In genomic region chr11:79306996-79307395, GRCm38 (mm10) we compare ENCODE assay signal across 8 mouse cellular contexts. TPM values are rescaled to one million over a fixed set of nuclear protein-coding genes. Genes with fewer than 3 reads are reported as not detected.
DNase-seq lines count a peak whose midpoint lies in the region; ATAC-seq and TF ChIP-seq lines count a peak whose summit lies in the region.

No protein-coding gene starts in this region.

- TF ChIP-seq CTCF in hindbrain, postnatal 0 days (IDR thresholded peaks at IDR 0.05; ENCODE audit: low read depth): no peak
- TF ChIP-seq CTCF in small intestine, adult 2 months (IDR thresholded peaks at IDR 0.05; ENCODE audit: extremely low read depth, insufficient read length, insufficient replicate concordance, low read depth, low read length): no peak

- H3K27me3 ChIP-seq in kidney, embryonic 16.5 days (ENCODE audit: insufficient read depth, low read length): no peaks in the 10 kb centered on the region; the same call in 1 of the 2 replicates
- no peaks in the 10 kb centered on the region for H3K27me3 ChIP-seq in forebrain, embryonic 14.5 days (replicated peaks; ENCODE audit: control insufficient read depth, insufficient read depth, low read length)
- H3K27me3 ChIP-seq in hindbrain, postnatal 0 days (ENCODE audit: insufficient read depth, low read length): no peaks in the 10 kb centered on the region
- H3K27me3 ChIP-seq in small intestine, adult 2 months (ENCODE audit: control insufficient read depth, insufficient read depth, low read length): no peaks in the 10 kb centered on the region

- H3K36me3 ChIP-seq in kidney, embryonic 16.5 days (ENCODE audit: insufficient read depth, low read length): no peaks in the 10 kb centered on the region
- H3K36me3 ChIP-seq in forebrain, embryonic 14.5 days (ENCODE audit: control insufficient read depth, insufficient read depth, low read length): no peaks in the 10 kb centered on the region
- no peaks in the 10 kb centered on the region for H3K36me3 ChIP-seq in hindbrain, postnatal 0 days (ENCODE audit: insufficient read depth, low read length)
- no peaks in the 10 kb centered on the region for H3K36me3 ChIP-seq in small intestine, adult 2 months (ENCODE audit: control insufficient read depth, insufficient read depth, low read length)

- peak overlapping the region; percentile 83 for H3K27ac ChIP-seq in kidney, embryonic 16.5 days (ENCODE audit: low read length)
- no peak overlapping the region; the same call in 1 of the 2 replicates for H3K27ac ChIP-seq in forebrain, embryonic 14.5 days (ENCODE audit: low read depth, low read length)
- peak overlapping the region; percentile 65 for H3K27ac ChIP-seq in hindbrain, postnatal 0 days
- H3K27ac ChIP-seq in small intestine, adult 2 months (ENCODE audit: insufficient read depth, low read depth, low read length): peak overlapping the region; percentile 25

- H3K4me1 ChIP-seq in kidney, embryonic 16.5 days (ENCODE audit: insufficient read depth, low read length): peaks cover 32% of the 10 kb centered on the region
- H3K4me1 ChIP-seq in forebrain, embryonic 14.5 days (ENCODE audit: control insufficient read depth, insufficient read depth, low read length): peaks cover 12% of the 10 kb centered on the region
- no peaks in the 10 kb centered on the region for H3K4me1 ChIP-seq in hindbrain, postnatal 0 days (ENCODE audit: insufficient read depth, low read length)
- peaks cover 14% of the 10 kb centered on the region for H3K4me1 ChIP-seq in small intestine, adult 2 months (ENCODE audit: control insufficient read depth, insufficient read depth, insufficient read length, low read length)

- H3K9ac ChIP-seq in kidney, embryonic 16.5 days (replicated peaks; ENCODE audit: low read length): peak overlapping the region; percentile 39
- H3K9ac ChIP-seq in forebrain, embryonic 14.5 days (ENCODE audit: low read length): no peak overlapping the region
- H3K9ac ChIP-seq in hindbrain, postnatal 0 days (replicated peaks; ENCODE audit: low read length): no peak overlapping the region

- no peak overlapping the region for H3K4me2 ChIP-seq in kidney, embryonic 16.5 days (replicated peaks; ENCODE audit: low read depth, low read length)
- H3K4me2 ChIP-seq in forebrain, embryonic 14.5 days (ENCODE audit: low read length): peak overlapping the region; percentile 21; the same call in 1 of the 2 replicates
- H3K4me2 ChIP-seq in hindbrain, postnatal 0 days (ENCODE audit: low read depth, low read length): no peak overlapping the region

- no peak overlapping the region for H3K4me3 ChIP-seq in kidney, embryonic 16.5 days (ENCODE audit: low read length)
- H3K4me3 ChIP-seq in forebrain, embryonic 14.5 days (ENCODE audit: low read depth, low read length): no peak overlapping the region
- H3K4me3 ChIP-seq in hindbrain, postnatal 0 days (ENCODE audit: low read length): no peak overlapping the region
- no peak overlapping the region for H3K4me3 ChIP-seq in small intestine, adult 2 months (ENCODE audit: low read depth, low read length)

- no peak for DNase-seq in kidney, adult 11 months
- peak; percentile 40 to 46 for DNase-seq in adrenal gland, adult 18-20 months (ENCODE audit: low spot score in 2 of 2)
- DNase-seq in forebrain, embryonic 14.5 days (ENCODE audit: low spot score): peak; percentile 45
- peak; percentile 9 for DNase-seq in hindbrain, postnatal 0 days (ENCODE audit: low spot score)
- peak; percentile 65 for DNase-seq in lung, postnatal 10 days
- DNase-seq in adipocyte (ENCODE audit: low spot score): no peak

- no peak for TF ChIP-seq POLR2A in small intestine, adult 2 months (IDR thresholded peaks at IDR 0.05; ENCODE audit: low read depth, low read length)

- H3K9me3 ChIP-seq in kidney, embryonic 16.5 days (ENCODE audit: low read length): no peaks in the 10 kb centered on the region
- no peaks in the 10 kb centered on the region for H3K9me3 ChIP-seq in forebrain, embryonic 14.5 days (replicated peaks; ENCODE audit: control insufficient read depth, low read length)
- H3K9me3 ChIP-seq in hindbrain, postnatal 0 days (ENCODE audit: low read length): no peaks in the 10 kb centered on the region

- 0 out of 2 replicates have a peak, but pooled peaks have one; percentile 50 for ATAC-seq in kidney, embryonic 16.5 days (ENCODE audit: low FRiP score, low TSS enrichment)
- ATAC-seq in forebrain, embryonic 14.5 days: peak; percentile 65; the same call in 1 of the 2 replicates
- ATAC-seq in hindbrain, postnatal 0 days: no peak

- WGBS in kidney, embryonic 16.5 days: 22% methylated on average over 10 of the region's 10 CpGs
- 2% methylated on average over 10 of the region's 10 CpGs for WGBS in forebrain, embryonic 14.5 days
- WGBS in hindbrain, postnatal 0 days: 13% methylated on average over 10 of the region's 10 CpGs
- WGBS in small intestine, adult 2 months: 51% methylated on average over 10 of the region's 10 CpGs

RNA-seq across cellular contexts. Expression of gene Gm9964, which starts 10.3 kb away (rescaled TPM):
- not detected in 2 replicates for polyA plus RNA-seq in kidney, embryonic 16.5 days (2015; fragmentation: Nextera tagmentation; extraction: Ambion mirVana)
- not detected for total RNA-seq in adrenal gland, adult 18-20 months (2021)
- polyA plus RNA-seq in forebrain, embryonic 14.5 days (2014; fragmentation: Nextera tagmentation; extraction: Ambion mirVana): not detected in 2 replicates
- not detected in 2 replicates for total RNA-seq in hindbrain, postnatal 0 days (2014; rRNA removed)
- polyA plus RNA-seq in hindbrain, postnatal 0 days (2015; fragmentation: Nextera tagmentation; extraction: Ambion mirVana): not detected in 2 replicates
- not detected in 2 replicates for polyA plus RNA-seq in small intestine, adult 2 months (2012; rRNA removed)

RNA-seq across cellular contexts. Expression of gene Nf1, which starts 32.5 kb away (rescaled TPM):
- 6.6 and 7.8 TPM in 2 replicates for polyA plus RNA-seq in kidney, embryonic 16.5 days (2015; fragmentation: Nextera tagmentation; extraction: Ambion mirVana)
- total RNA-seq in adrenal gland, adult 18-20 months (2021): 10 to 100 TPM; 53.5 to 60.6 TPM
- 9.8 and 9.9 TPM in 2 replicates for polyA plus RNA-seq in forebrain, embryonic 14.5 days (2014; fragmentation: Nextera tagmentation; extraction: Ambion mirVana)
- total RNA-seq in hindbrain, postnatal 0 days (2014; rRNA removed): 68.4 and 73.6 TPM in 2 replicates
- 7.3 and 8.7 TPM in 2 replicates for polyA plus RNA-seq in hindbrain, postnatal 0 days (2015; fragmentation: Nextera tagmentation; extraction: Ambion mirVana)
- polyA plus RNA-seq in small intestine, adult 2 months (2012; rRNA removed): 3.5 and 7.0 TPM in 2 replicates

RNA-seq across cellular contexts. Expression of gene Wsb1, which starts 52.5 kb away (rescaled TPM):
- 366 and 377 TPM in 2 replicates for polyA plus RNA-seq in kidney, embryonic 16.5 days (2015; fragmentation: Nextera tagmentation; extraction: Ambion mirVana)
- total RNA-seq in adrenal gland, adult 18-20 months (2021): 10 to 100 TPM; 34.5 to 46.1 TPM
- polyA plus RNA-seq in forebrain, embryonic 14.5 days (2014; fragmentation: Nextera tagmentation; extraction: Ambion mirVana): 498 and 501 TPM in 2 replicates
- total RNA-seq in hindbrain, postnatal 0 days (2014; rRNA removed): 202 and 216 TPM in 2 replicates
- 202 and 245 TPM in 2 replicates for polyA plus RNA-seq in hindbrain, postnatal 0 days (2015; fragmentation: Nextera tagmentation; extraction: Ambion mirVana)
- 24.3 and 47.5 TPM in 2 replicates for polyA plus RNA-seq in small intestine, adult 2 months (2012; rRNA removed)

Comparison
In these comparisons a context has a peak if more than half of its experiments do, and no peak if none do; other contexts are left out.
1. DNase-seq: peak in adrenal gland, adult 18-20 months (2 of 2), forebrain, embryonic 14.5 days (single experiment), hindbrain, postnatal 0 days (single experiment) and lung, postnatal 10 days (single experiment); none in kidney, adult 11 months (single experiment) and adipocyte (single experiment).